Mouse (Mus musculus) erythroblast, embryonic 14.5 days (primary cell): Measurements from ENCODE around the gene Catip. TPM values are rescaled to one million over a fixed set of nuclear protein-coding genes. Genes with fewer than 3 reads are reported as not detected.

Experiments
- H3K27me3 ChIP-seq: 2 replicates; pipeline ENCODE4 v1.6.1; 2012; ENCODE audit warnings: inconsistent platforms; ENCODE audit not compliant: control insufficient read depth
- H3K36me3 ChIP-seq: 2 replicates; pipeline ENCODE4 v1.6.1; 2012; ENCODE audit warnings: mild to moderate bottlenecking, inconsistent platforms; ENCODE audit not compliant: control insufficient read depth
- H3K4me1 ChIP-seq: 2 replicates; pipeline ENCODE4 v1.6.1; 2012; ENCODE audit warnings: inconsistent platforms; ENCODE audit not compliant: control insufficient read depth
- H3K4me3 ChIP-seq: replicated peaks from 2 replicates; pipeline ENCODE3; 2012; ENCODE audit warnings: moderate library complexity, mild to moderate bottlenecking, inconsistent platforms
- H3K9me3 ChIP-seq: 2 replicates; pipeline ENCODE4 v1.6.1; 2012; ENCODE audit warnings: low read length, inconsistent platforms, mixed read lengths; ENCODE audit not compliant: control insufficient read depth
- GATA1 ChIP-seq: IDR thresholded peaks from 2 replicates; pipeline ENCODE4 v1.6.1; 2012; ENCODE audit warnings: low read length, inconsistent platforms, mixed read lengths
- TAL1 ChIP-seq: IDR thresholded peaks from 3 replicates; pipeline ENCODE4 v1.6.1; 2012; ENCODE audit warnings: low read length, inconsistent platforms, mixed read lengths
- polyA plus RNA-seq: library from polyadenylated mRNA; stranded (reverse); fragments of >175 nt; gene quantifications from 2 replicates; pipeline ENCODE4 v1.2.3, GENCODE M21; 2012

Gene Catip
- polyA plus RNA-seq, 1 experiment = not detected

DNA sequence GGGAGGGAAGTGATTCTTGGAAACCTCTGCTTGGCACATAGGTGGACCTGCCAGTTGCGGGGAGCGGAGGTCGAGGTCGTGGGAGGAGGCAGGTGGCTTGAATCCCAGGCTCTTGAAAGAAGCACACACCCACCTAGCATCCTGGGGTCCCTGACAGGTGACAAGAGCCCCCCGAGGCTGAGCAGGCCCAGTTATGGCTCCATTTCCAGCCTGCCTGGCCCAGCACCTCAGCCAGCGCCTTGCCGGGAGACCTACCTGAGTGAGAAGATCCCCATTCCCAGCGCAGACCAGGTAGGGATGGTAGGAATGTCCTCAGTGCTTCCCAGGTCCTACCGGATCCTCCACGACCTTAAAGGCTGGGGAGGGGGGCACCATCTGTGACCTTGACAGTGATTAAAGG is 13.7 kb downstream of the Catip start:
- Histone ChIP-seq H3K36me3 (no peaks in the 10 kb centered on the region), H3K4me3 (no peak overlapping the region), H3K9me3 (no peaks in the 10 kb centered on the region), H3K4me1 (peaks cover 7% of the 10 kb centered on the region), H3K27me3 (peaks cover 7% of the 10 kb centered on the region)
- no peak for TF ChIP-seq TAL1
- TF ChIP-seq GATA1 = no peak

- H3K9me3 ChIP-seq = no peaks in the 10 kb centered on the region
- peaks cover 10% of the 10 kb centered on the region for H3K27me3 ChIP-seq
- no peak overlapping the region for H3K4me3 ChIP-seq
- no peaks in the 10 kb centered on the region for H3K36me3 ChIP-seq
- peaks cover 11% of the 10 kb centered on the region for H3K4me1 ChIP-seq
- TF ChIP-seq TAL1 (no peak), GATA1 (no peak)
Observed at GRCm38 (mm10) chr1:74376396-74376795, 14.5 kb downstream of the Catip start.

DNA sequence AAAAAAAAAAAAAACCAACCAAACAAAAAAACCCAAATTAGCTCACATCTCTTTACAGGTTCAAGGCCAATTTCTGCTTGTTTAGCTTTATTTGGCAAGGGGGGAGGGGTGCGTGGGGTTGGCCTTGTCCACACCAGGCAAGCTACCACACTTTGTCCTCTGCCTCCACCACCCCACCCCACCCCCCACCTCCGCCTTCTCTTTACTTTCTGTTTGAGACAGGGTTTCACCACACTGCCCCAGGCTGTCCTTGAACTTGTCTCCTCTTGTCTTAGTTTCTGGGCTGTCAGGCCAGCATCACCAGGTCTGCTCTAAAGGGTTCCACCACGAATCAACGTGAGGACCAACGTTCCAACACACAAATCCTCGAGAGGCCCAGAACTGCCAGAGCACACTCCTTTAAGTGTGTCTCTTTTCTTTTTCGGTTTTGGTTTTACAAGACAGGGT is 17.2 kb downstream of the Catip start:
- Histone ChIP-seq H3K27me3 (peaks cover 11% of the 10 kb centered on the region; the same call in 1 of the 2 replicates), H3K4me1 (peaks cover 27% of the 10 kb centered on the region), H3K9me3 (no peaks in the 10 kb centered on the region), H3K4me3 (no peak overlapping the region), H3K36me3 (no peaks in the 10 kb centered on the region)
- no peak for TF ChIP-seq TAL1

GRCm38 (mm10) chr1:74380484-74380883 is 18.6 kb downstream of the Catip start:
- Histone ChIP-seq H3K4me1 (peaks cover 37% of the 10 kb centered on the region), H3K9me3 (no peaks in the 10 kb centered on the region), H3K4me3 (no peak overlapping the region), H3K36me3 (no peaks in the 10 kb centered on the region), H3K27me3 (peaks cover 8% of the 10 kb centered on the region; the same call in 1 of the 2 replicates)
- TF ChIP-seq TAL1 (no peak), GATA1 (no peak)

- H3K27me3 ChIP-seq = 0 out of 2 replicates have a peak, but pooled peaks cover 6% of the 10 kb centered on the region
- no peaks in the 10 kb centered on the region for H3K9me3 ChIP-seq
- H3K4me3 ChIP-seq = no peak overlapping the region
- H3K36me3 ChIP-seq = no peaks in the 10 kb centered on the region
- TF ChIP-seq TAL1 (no peak), GATA1 (no peak)
- H3K4me1 ChIP-seq = peaks cover 42% of the 10 kb centered on the region
Observed at GRCm38 (mm10) chr1:74381588-74382021, 19.7 kb downstream of the Catip start.

DNA sequence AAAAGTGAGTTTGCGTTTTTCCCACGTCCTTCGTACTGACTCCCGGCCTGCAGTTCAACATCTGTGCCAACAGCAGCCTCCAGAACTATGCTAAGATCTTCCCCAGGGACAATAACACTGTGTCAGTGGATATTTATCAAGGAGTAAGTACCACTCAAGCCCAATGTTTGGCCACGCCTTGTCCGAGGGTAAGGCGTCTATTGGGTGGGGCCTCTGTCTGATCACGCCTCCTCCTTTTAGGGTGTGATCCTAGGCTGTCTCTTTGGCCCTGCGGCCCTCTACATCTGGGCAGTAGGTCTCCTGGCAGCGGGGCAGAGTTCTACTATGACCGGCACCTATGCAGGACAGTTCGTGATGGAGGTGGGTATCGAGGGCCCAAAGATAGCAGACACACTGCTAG is 21.5 kb downstream of the Catip start:
- TF ChIP-seq TAL1 (no peak), GATA1 (no peak)
- Histone ChIP-seq H3K36me3 (no peaks in the 10 kb centered on the region), H3K4me1 (peaks cover 59% of the 10 kb centered on the region), H3K4me3 (no peak overlapping the region), H3K9me3 (no peaks in the 10 kb centered on the region), H3K27me3 (0 out of 2 replicates have a peak, but pooled peaks cover 6% of the 10 kb centered on the region)

DNA sequence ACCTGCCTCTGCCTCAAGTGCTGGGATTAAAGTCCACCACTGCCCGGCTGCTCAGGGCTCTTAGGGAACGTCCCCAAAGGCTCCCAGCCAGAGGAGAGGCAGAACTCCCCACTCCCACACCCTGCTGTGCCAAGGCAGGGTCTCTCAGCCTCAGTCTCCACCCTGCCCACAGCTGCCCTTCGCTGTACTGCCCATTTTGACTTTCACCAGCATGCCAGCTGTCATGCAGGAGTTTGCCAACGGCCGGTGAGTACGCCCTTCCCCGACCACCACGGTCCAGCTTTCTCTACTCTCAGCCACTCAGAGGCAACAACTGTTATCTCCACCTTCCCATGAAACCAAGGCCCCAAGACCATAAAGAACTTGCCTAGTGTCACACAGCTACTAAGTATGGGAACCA is 22.6 kb downstream of the Catip start:
- 0 out of 2 replicates have a peak, but pooled peaks cover 6% of the 10 kb centered on the region for H3K27me3 ChIP-seq
- H3K36me3 ChIP-seq = no peaks in the 10 kb centered on the region
- peaks cover 66% of the 10 kb centered on the region for H3K4me1 ChIP-seq
- no peak overlapping the region for H3K4me3 ChIP-seq
- H3K9me3 ChIP-seq = no peaks in the 10 kb centered on the region
- TF ChIP-seq TAL1 (no peak), GATA1 (no peak)

DNA sequence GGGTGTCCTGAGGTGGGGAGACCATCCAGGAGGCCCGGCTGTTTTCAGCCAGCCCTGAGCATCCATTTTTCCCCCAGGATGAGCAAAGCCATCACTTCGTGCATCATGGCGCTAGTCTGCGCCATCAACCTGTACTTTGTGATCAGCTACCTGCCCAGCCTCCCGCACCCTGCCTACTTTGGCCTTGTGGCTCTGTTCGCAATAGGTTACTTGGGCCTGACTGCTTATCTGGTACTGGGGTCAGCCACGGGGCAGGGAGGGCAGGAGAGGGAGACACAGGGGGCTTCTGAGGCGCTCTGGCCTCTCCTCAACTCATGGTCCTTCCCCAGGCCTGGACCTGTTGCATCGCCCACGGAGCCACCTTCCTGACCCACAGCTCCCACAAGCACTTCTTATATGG is 23.2 kb downstream of the Catip start:
- H3K36me3 ChIP-seq = no peaks in the 10 kb centered on the region
- TF ChIP-seq GATA1 = no peak
- no peak for TF ChIP-seq TAL1
- H3K9me3 ChIP-seq = no peaks in the 10 kb centered on the region
- H3K27me3 ChIP-seq = 0 out of 2 replicates have a peak, but pooled peaks cover 6% of the 10 kb centered on the region
- H3K4me3 ChIP-seq = no peak overlapping the region
- peaks cover 66% of the 10 kb centered on the region for H3K4me1 ChIP-seq

DNA sequence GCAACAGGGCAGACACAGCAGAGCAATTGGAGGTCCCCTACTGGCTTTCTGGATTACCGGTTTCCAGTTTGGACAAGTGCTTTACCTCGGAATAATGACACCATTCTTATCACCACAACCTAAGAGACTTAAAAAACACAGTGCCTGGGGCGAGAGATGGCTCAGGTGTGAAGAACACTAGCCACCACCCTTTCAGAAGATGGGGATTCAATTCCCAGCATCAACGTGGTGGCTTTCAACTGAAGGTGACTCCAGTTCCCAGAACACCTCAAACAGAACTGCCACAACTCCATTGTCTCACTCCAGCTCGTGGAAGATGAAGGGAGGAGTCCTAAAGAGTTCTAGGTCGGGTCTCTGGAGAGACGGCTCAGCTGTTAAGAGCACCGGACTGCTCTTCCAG is 23.6 kb downstream of the Catip start:
- Histone ChIP-seq H3K27me3 (0 out of 2 replicates have a peak, but pooled peaks cover 6% of the 10 kb centered on the region), H3K9me3 (no peaks in the 10 kb centered on the region), H3K36me3 (no peaks in the 10 kb centered on the region), H3K4me3 (no peak overlapping the region), H3K4me1 (peaks cover 71% of the 10 kb centered on the region)
- TF ChIP-seq GATA1 (no peak), TAL1 (no peak)

- Histone ChIP-seq H3K27me3 (0 out of 2 replicates have a peak, but pooled peaks cover 4% of the 10 kb centered on the region), H3K9me3 (no peaks in the 10 kb centered on the region), H3K4me1 (peaks cover 72% of the 10 kb centered on the region), H3K36me3 (no peaks in the 10 kb centered on the region), H3K4me3 (peak overlapping the region; percentile 70)
- TF ChIP-seq TAL1 = no peak
- no peak for TF ChIP-seq GATA1
Observed at GRCm38 (mm10) chr1:74386363-74386713, 24.4 kb downstream of the Catip start.
